8 mouse cellular contexts compared by ENCODE assay signal in genomic region chr12:17253069-17253468, GRCm38 (mm10). TPM values are rescaled to one million over a fixed set of nuclear protein-coding genes. Genes with fewer than 3 reads are reported as not detected.
DNase-seq lines count a peak whose midpoint lies in the region; ATAC-seq and TF ChIP-seq lines count a peak whose summit lies in the region.

No protein-coding gene starts in this region.

- TF ChIP-seq POLR2A in heart, adult 2 months (IDR thresholded peaks at IDR 0.05; ENCODE audit: insufficient read depth, low read depth, low read length), result no peak
- no peak for TF ChIP-seq POLR2A in kidney, adult 2 months (IDR thresholded peaks at IDR 0.05; ENCODE audit: low read depth, low read length)

- H3K27me3 ChIP-seq in embryonic facial prominence, embryonic 10.5 days (replicated peaks; ENCODE audit: low read depth, poor library complexity, severe bottlenecking), result peaks cover 32% of the 10 kb centered on the region
- no peaks in the 10 kb centered on the region for H3K27me3 ChIP-seq in heart, adult 2 months (ENCODE audit: control insufficient read depth, insufficient read depth, low read length)
- H3K27me3 ChIP-seq in kidney, adult 2 months (replicated peaks; ENCODE audit: control insufficient read depth, insufficient read depth, low read length), result no peaks in the 10 kb centered on the region
- H3K27me3 ChIP-seq in limb, embryonic 13.5 days, result peaks cover 27% of the 10 kb centered on the region
- no peaks in the 10 kb centered on the region for H3K27me3 ChIP-seq in stomach, postnatal 0 days (ENCODE audit: control insufficient read depth, insufficient read depth, low read length)

- no peak overlapping the region for H3K9ac ChIP-seq in heart, adult 2 months (ENCODE audit: low read depth, low read length)
- peak overlapping the region; percentile 25; the same call in 1 of the 2 replicates for H3K9ac ChIP-seq in limb, embryonic 13.5 days
- H3K9ac ChIP-seq in stomach, postnatal 0 days (ENCODE audit: low read length), result no peak overlapping the region

- H3K36me3 ChIP-seq in embryonic facial prominence, embryonic 10.5 days (replicated peaks), result no peaks in the 10 kb centered on the region
- no peaks in the 10 kb centered on the region for H3K36me3 ChIP-seq in heart, adult 2 months (ENCODE audit: control insufficient read depth, insufficient read depth, low read length)
- H3K36me3 ChIP-seq in kidney, adult 2 months (ENCODE audit: control insufficient read depth, insufficient read depth, low read length), result no peaks in the 10 kb centered on the region
- no peaks in the 10 kb centered on the region for H3K36me3 ChIP-seq in limb, embryonic 13.5 days
- H3K36me3 ChIP-seq in stomach, postnatal 0 days (ENCODE audit: control insufficient read depth, insufficient read depth, low read length), result no peaks in the 10 kb centered on the region

- DNase-seq in CD4-positive, CD25-positive, alpha-beta regulatory T cell, adult 2 months (ENCODE audit: low read depth, low spot score), result peak; percentile 83
- peak; percentile 80 for DNase-seq in adrenal gland, postnatal 10 days
- peak; percentile 78 for DNase-seq in embryonic facial prominence, embryonic 10.5 days (ENCODE audit: low spot score)
- DNase-seq in heart, adult 2 months, result peak; percentile 33 to 45
- DNase-seq in kidney, adult 2 months, result peak; percentile 59
- peak; percentile 81 for DNase-seq in naive thymus-derived CD4-positive, alpha-beta T cell, adult 2 months (ENCODE audit: low read depth)
- DNase-seq in stomach, postnatal 0 days (ENCODE audit: low spot score), result peak; percentile 71

- ATAC-seq in limb, embryonic 13.5 days (ENCODE audit: low FRiP score, low read depth), result peak; percentile 38; the same call in 1 of the 2 replicates
- ATAC-seq in stomach, postnatal 0 days (ENCODE audit: low FRiP score, low TSS enrichment), result peak; percentile 62

- WGBS in embryonic facial prominence, embryonic 10.5 days, result 12% methylated on average over 9 of the region's 9 CpGs
- WGBS in heart, adult 2 months, result 11% methylated on average over 9 of the region's 9 CpGs
- 14% methylated on average over 9 of the region's 9 CpGs for WGBS in kidney, adult 2 months
- WGBS in limb, embryonic 13.5 days, result 10% methylated on average over 9 of the region's 9 CpGs
- 13% methylated on average over 9 of the region's 9 CpGs for WGBS in stomach, postnatal 0 days

- H3K27ac ChIP-seq in embryonic facial prominence, embryonic 10.5 days (replicated peaks), result no peak overlapping the region
- no peak overlapping the region for H3K27ac ChIP-seq in heart, adult 2 months
- no peak overlapping the region for H3K27ac ChIP-seq in kidney, adult 2 months (ENCODE audit: insufficient read depth, low read depth, low read length)
- H3K27ac ChIP-seq in limb, embryonic 13.5 days, result no peak overlapping the region
- H3K27ac ChIP-seq in stomach, postnatal 0 days (replicated peaks), result no peak overlapping the region

- H3K4me2 ChIP-seq in limb, embryonic 13.5 days (replicated peaks), result peak overlapping the region; percentile 52
- H3K4me2 ChIP-seq in stomach, postnatal 0 days (replicated peaks; ENCODE audit: low read depth), result no peak overlapping the region

- H3K4me3 ChIP-seq in embryonic facial prominence, embryonic 10.5 days, result peak overlapping the region; percentile 32
- H3K4me3 ChIP-seq in heart, adult 2 months, result no peak overlapping the region
- no peak overlapping the region for H3K4me3 ChIP-seq in kidney, adult 2 months (ENCODE audit: insufficient read depth, low read depth, low read length)
- H3K4me3 ChIP-seq in limb, embryonic 13.5 days, result peak overlapping the region; percentile 17; the same call in 1 of the 2 replicates
- no peak overlapping the region for H3K4me3 ChIP-seq in stomach, postnatal 0 days (ENCODE audit: low read depth, low read length)

- TF ChIP-seq EP300 in heart, adult 2 months (IDR thresholded peaks at IDR 0.05; ENCODE audit: insufficient read depth, low read depth, low read length), result no peak
- no peak for TF ChIP-seq EP300 in stomach, postnatal 0 days (optimal IDR thresholded peaks at IDR 0.05)

- TF ChIP-seq CTCF in heart, adult 2 months (IDR thresholded peaks at IDR 0.05), result peak; percentile 87
- peak; percentile 77 for TF ChIP-seq CTCF in kidney, adult 2 months (conservative IDR thresholded peaks at IDR 0.05; ENCODE audit: insufficient read depth, insufficient read length, low read depth, low read length)
- TF ChIP-seq CTCF in stomach, postnatal 0 days (IDR thresholded peaks at IDR 0.05; ENCODE audit: low read depth), result peak; percentile 81

- H3K79me2 ChIP-seq in heart, adult 2 months (replicated peaks; ENCODE audit: control insufficient read depth, insufficient read depth, low read length), result no peaks in the 10 kb centered on the region

- intact Hi-C loops in heart, adult 2 months (cut with DNase I), result no loop called here

- H3K4me1 ChIP-seq in embryonic facial prominence, embryonic 10.5 days, result peaks cover 14% of the 10 kb centered on the region
- H3K4me1 ChIP-seq in heart, adult 2 months (ENCODE audit: control insufficient read depth, insufficient read depth, low read length), result no peaks in the 10 kb centered on the region
- no peaks in the 10 kb centered on the region for H3K4me1 ChIP-seq in kidney, adult 2 months (ENCODE audit: control insufficient read depth, insufficient read depth, low read length)
- 0 out of 2 replicates have a peak, but pooled peaks cover 3% of the 10 kb centered on the region for H3K4me1 ChIP-seq in limb, embryonic 13.5 days
- H3K4me1 ChIP-seq in stomach, postnatal 0 days (replicated peaks; ENCODE audit: control insufficient read depth, insufficient read depth), result no peaks in the 10 kb centered on the region

- H3K9me3 ChIP-seq in embryonic facial prominence, embryonic 10.5 days, result peaks cover 6% of the 10 kb centered on the region; the same call in 1 of the 2 replicates
- H3K9me3 ChIP-seq in limb, embryonic 13.5 days, result no peaks in the 10 kb centered on the region
- H3K9me3 ChIP-seq in stomach, postnatal 0 days (ENCODE audit: control insufficient read depth, low read length), result no peaks in the 10 kb centered on the region

RNA-seq across cellular contexts. Expression of gene Pdia6, which starts 13.3 kb away (rescaled TPM):
- 100 to 1,000 TPM; 159 to 179 TPM for total RNA-seq in adrenal gland, postnatal 10 days (2021)
- 625 and 652 TPM in 2 replicates for polyA plus RNA-seq in embryonic facial prominence, embryonic 10.5 days (2016; fragmentation: Nextera tagmentation; extraction: Ambion mirVana)
- 100 to 1,000 TPM; 106 to 122 TPM for total RNA-seq in heart, adult 2 months (2021)
- polyA plus RNA-seq in heart, adult 2 months (2012; rRNA removed), result 36.2 and 65.7 TPM in 2 replicates
- 60.0 and 70.7 TPM in 2 replicates for polyA plus RNA-seq in kidney, adult 2 months (2012; rRNA removed)
- 652 and 680 TPM in 2 replicates for polyA plus RNA-seq in limb, embryonic 13.5 days (2015; fragmentation: Nextera tagmentation; extraction: Ambion mirVana)
- polyA plus RNA-seq in stomach, postnatal 0 days (2015; fragmentation: Nextera tagmentation; extraction: Ambion mirVana), result 353 and 375 TPM in 2 replicates

Comparison
In these comparisons a context has a peak if more than half of its experiments do, and no peak if none do; other contexts are left out.
1. H3K4me3 ChIP-seq: peak in embryonic facial prominence, embryonic 10.5 days (single experiment) and limb, embryonic 13.5 days (single experiment); none in heart, adult 2 months (single experiment), kidney, adult 2 months (single experiment) and stomach, postnatal 0 days (single experiment).
2. Peak in every context shown above with its lines, with median percentiles within 50 percentile points of each other: DNase-seq and CTCF ChIP-seq.